Mouse (Mus musculus): ENCODE data around the gene Lrr1. TPM values are rescaled to one million over a fixed set of nuclear protein-coding genes. Genes with fewer than 3 reads are reported as not detected.
A peak's percentile ranks its signal among the peaks of the same experiment; 100 is the strongest.

Gene Lrr1
- total and polyA plus RNA-seq, 2 experiments from 2014 or later, result 0.37 to 3.4 TPM

DNA sequence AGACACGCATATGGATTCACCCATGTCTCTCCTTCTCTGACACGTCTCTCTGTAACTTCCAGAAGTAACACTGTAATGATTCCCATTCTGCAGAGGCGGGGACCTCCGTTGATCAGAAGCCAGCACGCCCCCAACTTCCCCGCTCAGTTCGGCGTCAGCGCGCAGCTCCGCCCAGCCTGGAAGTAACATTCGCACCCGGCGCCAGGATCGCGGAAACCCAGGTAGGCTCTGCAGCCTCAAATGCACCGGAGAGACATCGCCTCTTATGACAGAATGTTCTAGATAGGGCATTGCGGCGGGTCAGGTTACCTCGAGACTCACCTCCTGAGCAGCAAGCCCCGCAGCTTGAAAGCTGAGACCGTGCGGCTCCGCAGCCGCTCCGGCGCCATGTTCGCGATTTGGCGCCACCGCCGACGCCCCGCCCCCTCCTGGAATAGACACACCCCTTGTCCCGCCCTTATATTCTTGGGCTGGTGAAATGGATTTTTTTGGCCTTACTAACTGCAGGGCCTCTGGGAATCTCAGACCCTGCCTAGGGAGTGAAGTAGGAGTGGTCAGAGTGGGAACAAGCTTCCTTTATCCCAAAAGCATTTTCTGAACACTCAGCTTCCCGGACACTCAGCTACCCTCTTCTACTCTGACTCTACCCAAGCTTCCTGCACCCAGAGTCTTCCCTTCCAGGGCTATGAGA, 59.3 kb downstream of the Lrr1 start, which contains the start of gene Pole2:
TSS of gene Pole2 (minus strand) at position 420 of the 691 bp plus-strand sequence.
- ATAC-seq (peak; percentile 96), DNase-seq (ENCODE audit: low spot score) (peak; percentile 89)
- TF ChIP-seq CTCF (IDR thresholded peaks at IDR 0.05; ENCODE audit: low read depth), result no peak
- Histone ChIP-seq H3K9ac (replicated peaks; ENCODE audit: low read length) (peak within 1 kb of the TSS; percentile 51), H3K4me1 (ENCODE audit: insufficient read depth, low read length) (no peaks in the 10 kb centered on the region), H3K9me3 (ENCODE audit: low read length) (no peaks in the 10 kb centered on the region), H3K27ac (peak within 1 kb of the TSS; percentile 71; the same call in 1 of the 2 replicates), H3K27me3 (ENCODE audit: insufficient read depth, low read length) (no peaks in the 10 kb centered on the region), H3K4me3 (ENCODE audit: low read length) (peak within 1 kb of the TSS; percentile 75), H3K4me2 (ENCODE audit: low read depth, low read length) (peak within 1 kb of the TSS; percentile 66), H3K36me3 (ENCODE audit: insufficient read depth, low read length) (no peaks in the 10 kb centered on the region)
- WGBS, result under 1% methylated on average over 37 of the region's 37 CpGs

Small RNA genes within 50 kb of the gene (microRNA-seq; reads per million reads assigned to microRNA genes)
- gene Gm47287 (0 reads per million in 2 experiments), gene Gm47295 (0.88 to 1.1 reads per million in 2 experiments)

Other genes with a start within 250 kb of the Lrr1 start
- 56.4 and 153 TPM in 2 replicates for gene Rps29, start 9.6 kb upstream of the Lrr1 start, total RNA-seq (2014; rRNA removed)
- gene Rps29, start 9.6 kb upstream of the Lrr1 start, polyA plus RNA-seq (2015; fragmentation: Nextera tagmentation; extraction: Ambion mirVana), result 1,492 and 1,507 TPM in 2 replicates
- gene Rpl36al, start 15.3 kb downstream of the Lrr1 start, total RNA-seq (2014; rRNA removed), result 80.6 and 99.1 TPM in 2 replicates
- gene Rpl36al, start 15.3 kb downstream of the Lrr1 start, polyA plus RNA-seq (2015; fragmentation: Nextera tagmentation; extraction: Ambion mirVana), result 417 and 430 TPM in 2 replicates
- 64.6 and 71.1 TPM in 2 replicates for gene Mgat2, start 15.3 kb downstream of the Lrr1 start, total RNA-seq (2014; rRNA removed)
- gene Mgat2, start 15.3 kb downstream of the Lrr1 start, polyA plus RNA-seq (2015; fragmentation: Nextera tagmentation; extraction: Ambion mirVana), result 39.7 and 42.2 TPM in 2 replicates
- gene Gm49383, start 28.3 kb downstream of the Lrr1 start, total RNA-seq (2014; rRNA removed), result 2.0 and 4.7 TPM in 2 replicates
- 11.4 and 13.3 TPM in 2 replicates for gene Gm49383, start 28.3 kb downstream of the Lrr1 start, polyA plus RNA-seq (2015; fragmentation: Nextera tagmentation; extraction: Ambion mirVana)
- gene Dnaaf2, start 29.6 kb downstream of the Lrr1 start, total RNA-seq (2014; rRNA removed), result 5.1 and 5.2 TPM in 2 replicates
- gene Dnaaf2, start 29.6 kb downstream of the Lrr1 start, polyA plus RNA-seq (2015; fragmentation: Nextera tagmentation; extraction: Ambion mirVana), result 7.7 and 8.2 TPM in 2 replicates
- not detected in 2 replicates for gene Gm49384, start 35.5 kb downstream of the Lrr1 start, total RNA-seq (2014; rRNA removed)
- gene Gm49384, start 35.5 kb downstream of the Lrr1 start, polyA plus RNA-seq (2015; fragmentation: Nextera tagmentation; extraction: Ambion mirVana), result 7.1 and 8.3 TPM in 2 replicates
- 4.1 and 4.4 TPM in 2 replicates for gene Pole2, start 59.4 kb downstream of the Lrr1 start, total RNA-seq (2014; rRNA removed)
- gene Pole2, start 59.4 kb downstream of the Lrr1 start, polyA plus RNA-seq (2015; fragmentation: Nextera tagmentation; extraction: Ambion mirVana), result 3.1 and 4.3 TPM in 2 replicates
- gene Klhdc1, start 72.4 kb downstream of the Lrr1 start, total RNA-seq (2014; rRNA removed), result 3.9 and 6.5 TPM in 2 replicates
- 15.0 and 23.6 TPM in 2 replicates for gene Klhdc1, start 72.4 kb downstream of the Lrr1 start, polyA plus RNA-seq (2015; fragmentation: Nextera tagmentation; extraction: Ambion mirVana)
- gene Klhdc2, start 127.9 kb downstream of the Lrr1 start, total RNA-seq (2014; rRNA removed), result 252 and 313 TPM in 2 replicates
- gene Klhdc2, start 127.9 kb downstream of the Lrr1 start, polyA plus RNA-seq (2015; fragmentation: Nextera tagmentation; extraction: Ambion mirVana), result 248 and 251 TPM in 2 replicates
- 24.9 and 34.3 TPM in 2 replicates for gene Nemf, start 188.4 kb downstream of the Lrr1 start, total RNA-seq (2014; rRNA removed)
- gene Nemf, start 188.4 kb downstream of the Lrr1 start, polyA plus RNA-seq (2015; fragmentation: Nextera tagmentation; extraction: Ambion mirVana), result 69.7 and 78.2 TPM in 2 replicates
- gene Arf6, start 203.3 kb downstream of the Lrr1 start, total RNA-seq (2014; rRNA removed), result 112 and 132 TPM in 2 replicates
- 41.6 and 43.5 TPM in 2 replicates for gene Arf6, start 203.3 kb downstream of the Lrr1 start, polyA plus RNA-seq (2015; fragmentation: Nextera tagmentation; extraction: Ambion mirVana)
- gene Gm9887, start 203.6 kb downstream of the Lrr1 start, total RNA-seq (2014; rRNA removed), result not detected in 2 replicates
- gene Gm9887, start 203.6 kb downstream of the Lrr1 start, polyA plus RNA-seq (2015; fragmentation: Nextera tagmentation; extraction: Ambion mirVana), result 0.43 and 1.5 TPM in 2 replicates